26 mouse cellular contexts compared by ENCODE assay signal in the genomic region with DNA sequence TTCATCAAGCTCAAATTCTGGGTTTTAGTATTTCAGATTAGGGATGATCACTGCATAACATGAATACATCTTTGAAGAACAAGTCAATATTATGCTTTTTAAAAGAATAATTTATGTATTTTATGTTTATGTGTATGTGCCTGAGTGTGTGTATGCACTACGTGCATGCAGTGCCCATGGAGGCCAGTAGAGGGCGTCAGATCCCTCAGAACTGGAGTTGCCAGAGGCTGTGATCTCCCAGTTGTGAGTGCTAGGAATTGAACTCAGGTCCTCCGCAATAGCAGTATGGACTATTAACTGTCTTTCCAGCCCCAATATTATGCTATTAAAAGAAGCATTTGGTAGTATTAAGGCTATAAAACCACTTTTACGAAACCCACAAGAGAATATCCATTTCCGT. TPM values are rescaled to one million over a fixed set of nuclear protein-coding genes. Genes with fewer than 3 reads are reported as not detected.
DNase-seq lines count a peak whose midpoint lies in the region; ATAC-seq and TF ChIP-seq lines count a peak whose summit lies in the region.
"Had no signal": no experiment of that assay in that cellular context is flagged by ENCODE, and none has a peak within 500 bp of the region (broad histone marks: within the 10 kb centered on the region; RNA-seq: fewer than 3 reads in every experiment).

No protein-coding gene starts in this region.

- H3K4me3 ChIP-seq in liver, embryonic 14.5 days (ENCODE audit: insufficient read depth in 1 of 2, low read depth in 2 of 2, low read length in 2 of 2) = no peak overlapping the region
- no peak overlapping the region for H3K4me3 ChIP-seq in liver, embryonic 11.5 days (ENCODE audit: low read depth, low read length)
- H3K4me3 ChIP-seq in E14TG2a.4 (replicated peaks; ENCODE audit: low read length) = no peak overlapping the region
- no peak overlapping the region for H3K4me3 ChIP-seq in bone marrow, adult 2 months (replicated peaks; ENCODE audit: control insufficient read depth, low read depth, low read length)
- H3K4me3 ChIP-seq: embryonic facial prominence, embryonic 15.5 days; forebrain, embryonic 10.5 days; neural tube, embryonic 12.5 days had no signal

- peak; percentile 54 for TF ChIP-seq CTCF in liver, embryonic 14.5 days (IDR thresholded peaks at IDR 0.05; ENCODE audit: low read depth)
- TF ChIP-seq CTCF in E14TG2a.4 (conservative IDR thresholded peaks at IDR 0.05; ENCODE audit: low read length) = peak; percentile 87
- peak; percentile 28; the same call in 1 of the 2 replicates for TF ChIP-seq CTCF in bone marrow, adult 2 months (IDR thresholded peaks at IDR 0.05; ENCODE audit: control insufficient read depth, insufficient read depth, low read length)

- H3K4me2 ChIP-seq in liver, embryonic 14.5 days (ENCODE audit: low read depth) = no peak overlapping the region
- no peak overlapping the region for H3K4me2 ChIP-seq in liver, embryonic 11.5 days
- H3K4me2 ChIP-seq: embryonic facial prominence, embryonic 15.5 days; neural tube, embryonic 12.5 days had no signal

- no peak for ATAC-seq in liver, embryonic 14.5 days (ENCODE audit: insufficient read depth)
- ATAC-seq in liver, embryonic 11.5 days (replicated peaks; ENCODE audit: low FRiP score) = no peak
- ATAC-seq: activated CD4-positive, CD25-positive, alpha-beta regulatory T cell, adult 4 months; hindbrain, postnatal 0 days had no signal

- peaks cover 0 to 1% of the 10 kb centered on the region in 2 experiments; a peak in 2 of 4 replicates for H3K4me1 ChIP-seq in liver, embryonic 14.5 days (replicated peaks; ENCODE audit: control insufficient read depth in 2 of 2, insufficient read depth in 2 of 2, low read length in 1 of 2)
- H3K4me1 ChIP-seq in liver, embryonic 11.5 days (replicated peaks; ENCODE audit: control insufficient read depth, insufficient read depth, low read length) = 0 out of 2 replicates have a peak, but pooled peaks cover 1% of the 10 kb centered on the region
- peaks cover 21% of the 10 kb centered on the region for H3K4me1 ChIP-seq in E14TG2a.4 (replicated peaks; ENCODE audit: low read depth, low read length)
- H3K4me1 ChIP-seq in bone marrow, adult 2 months (ENCODE audit: control insufficient read depth, insufficient read depth, low read length) = no peaks in the 10 kb centered on the region
- H3K4me1 ChIP-seq: embryonic facial prominence, embryonic 15.5 days had no signal

- H3K9me3 ChIP-seq in liver, embryonic 14.5 days (ENCODE audit: control insufficient read depth, low read length) = no peaks in the 10 kb centered on the region
- H3K9me3 ChIP-seq in liver, embryonic 11.5 days (ENCODE audit: control insufficient read depth, low read length) = no peaks in the 10 kb centered on the region
- no peaks in the 10 kb centered on the region for H3K9me3 ChIP-seq in E14TG2a.4 (ENCODE audit: low read length)
- H3K9me3 ChIP-seq: embryonic facial prominence, embryonic 15.5 days; forebrain, embryonic 10.5 days; neural tube, embryonic 12.5 days had no signal

- DNase-seq in heart, adult 11 months = peak; percentile 64
- no peak for DNase-seq in heart, postnatal 10 days
- no peak for DNase-seq in liver, embryonic 14.5 days (ENCODE audit: low read depth in 3 of 3, low spot score in 3 of 3)
- no peak for DNase-seq in liver, embryonic 11.5 days (ENCODE audit: low spot score)
- DNase-seq in right cerebral cortex, postnatal 14 days = no peak
- DNase-seq in thymus, postnatal 36 days = no peak
- DNase-seq: adrenal gland, postnatal 14 days; cerebellum, adult 11-12 months; cerebellum, postnatal 36 days; gastrocnemius, postnatal 10 days; heart, adult 18-20 months; kidney, adult 2 months; kidney, postnatal 25 days; layer of hippocampus, adult 9-11 months; lung, postnatal 14 days had no signal

- no peak for TF ChIP-seq POLR2A in bone marrow, adult 2 months (IDR thresholded peaks at IDR 0.05; ENCODE audit: borderline replicate concordance, control insufficient read depth, low read depth, low read length)

- H3K36me3 ChIP-seq in liver, embryonic 14.5 days (replicated peaks; ENCODE audit: control insufficient read depth, insufficient read depth, low read depth) = no peaks in the 10 kb centered on the region
- H3K36me3 ChIP-seq in liver, embryonic 11.5 days (ENCODE audit: control insufficient read depth, insufficient read depth, low read length) = no peaks in the 10 kb centered on the region
- no peaks in the 10 kb centered on the region for H3K36me3 ChIP-seq in E14TG2a.4 (ENCODE audit: insufficient read depth, low read length)
- H3K36me3 ChIP-seq: embryonic facial prominence, embryonic 15.5 days; forebrain, embryonic 10.5 days; neural tube, embryonic 12.5 days had no signal

- no peaks in the 10 kb centered on the region for H3K27me3 ChIP-seq in liver, embryonic 14.5 days (ENCODE audit: control insufficient read depth, insufficient read depth, low read length)
- peaks cover 2% of the 10 kb centered on the region for H3K27me3 ChIP-seq in liver, embryonic 11.5 days (replicated peaks; ENCODE audit: control insufficient read depth, insufficient read depth, low read length)
- peaks cover 15% of the 10 kb centered on the region for H3K27me3 ChIP-seq in E14TG2a.4 (ENCODE audit: insufficient read depth, low read length)

- no peak overlapping the region for H3K9ac ChIP-seq in liver, embryonic 14.5 days (replicated peaks)
- H3K9ac ChIP-seq in liver, embryonic 11.5 days (ENCODE audit: low read depth, low read length) = no peak overlapping the region
- H3K9ac ChIP-seq: embryonic facial prominence, embryonic 15.5 days; neural tube, embryonic 12.5 days had no signal

- intact Hi-C loops in heart, postnatal 10 days (cut with DNase I) = no loop called here

- 75% methylated on average over 5 of the region's 5 CpGs for WGBS in liver, embryonic 14.5 days (ENCODE audit: insufficient replicate concordance)
- 83% methylated on average over 5 of the region's 5 CpGs for WGBS in liver, embryonic 11.5 days
- 85% methylated on average over 5 of the region's 5 CpGs for WGBS in bone marrow, adult 2 months

- TF ChIP-seq EP300 in liver, embryonic 14.5 days (IDR thresholded peaks at IDR 0.05; ENCODE audit: low read depth) = no peak

- no peak overlapping the region for H3K27ac ChIP-seq in liver, embryonic 14.5 days
- H3K27ac ChIP-seq in liver, embryonic 11.5 days (ENCODE audit: low read depth, low read length) = no peak overlapping the region
- H3K27ac ChIP-seq in bone marrow, adult 2 months (ENCODE audit: control insufficient read depth, insufficient read depth, low read depth, low read length, poor library complexity) = no peak overlapping the region
- H3K27ac ChIP-seq: embryonic facial prominence, embryonic 15.5 days; forebrain, embryonic 10.5 days; hindbrain, postnatal 0 days; neural tube, embryonic 12.5 days had no signal

RNA-seq across cellular contexts. Expression of a gene that starts 5.4 kb away (rescaled TPM):
- total RNA-seq in heart, postnatal 10 days (2021) = not detected
- 1.0 and 1.1 TPM in 2 replicates for polyA plus RNA-seq in liver, embryonic 14.5 days (2012; rRNA removed)
- 0.30 and 0.57 TPM in 2 replicates for polyA plus RNA-seq in liver, embryonic 14.5 days (2014; fragmentation: Nextera tagmentation; extraction: Ambion mirVana)
- polyA plus RNA-seq in liver, embryonic 11.5 days (2014; fragmentation: Nextera tagmentation; extraction: Ambion mirVana) = 0.49 and 0.53 TPM in 2 replicates
- not detected in 2 replicates for polyA plus RNA-seq in bone marrow, adult 2 months (2011; ENCODE audit: insufficient read depth, insufficient read length, low replicate concordance, missing spikeins)
- total RNA-seq: gastrocnemius, postnatal 10 days; heart, adult 18-20 months; hematopoietic stem cell, adult 5-6 weeks; hindbrain, postnatal 0 days; megakaryocyte-erythroid progenitor cell, adult 5-6 weeks had no signal
- polyA plus RNA-seq: activated CD4-positive, CD25-positive, alpha-beta regulatory T cell, adult 4 months; embryonic facial prominence, embryonic 15.5 days; forebrain, embryonic 10.5 days; heart, embryonic 14.5 days; hindbrain, postnatal 0 days; kidney, adult 2 months; limb, embryonic 11.5 days; neural tube, embryonic 12.5 days had no signal

RNA-seq across cellular contexts. Expression of a gene that starts 20.6 kb away (rescaled TPM):
- total RNA-seq in heart, postnatal 10 days (2021) = not detected
- 0.09 TPM in 1 of 2 replicates, not detected in the other for polyA plus RNA-seq in liver, embryonic 14.5 days (2012; rRNA removed)
- polyA plus RNA-seq in liver, embryonic 14.5 days (2014; fragmentation: Nextera tagmentation; extraction: Ambion mirVana) = not detected in 2 replicates
- polyA plus RNA-seq in liver, embryonic 11.5 days (2014; fragmentation: Nextera tagmentation; extraction: Ambion mirVana) = 0.14 TPM in 1 of 2 replicates, not detected in the other
- polyA plus RNA-seq in bone marrow, adult 2 months (2011; ENCODE audit: insufficient read depth, insufficient read length, low replicate concordance, missing spikeins) = not detected in 2 replicates
- total RNA-seq: adrenal gland, postnatal 14 days; gastrocnemius, postnatal 10 days; heart, adult 18-20 months; hindbrain, postnatal 0 days; megakaryocyte-erythroid progenitor cell, adult 5-6 weeks had no signal
- polyA plus RNA-seq: activated CD4-positive, CD25-positive, alpha-beta regulatory T cell, adult 4 months; embryonic facial prominence, embryonic 15.5 days; forebrain, embryonic 10.5 days; heart, embryonic 14.5 days; hindbrain, postnatal 0 days; kidney, adult 2 months; limb, embryonic 11.5 days; neural tube, embryonic 12.5 days had no signal

RNA-seq across cellular contexts. Expression of a gene that starts 57.9 kb away (rescaled TPM):
- not detected for total RNA-seq in heart, postnatal 10 days (2021)
- 0.02 and 0.03 TPM in 2 replicates for polyA plus RNA-seq in liver, embryonic 14.5 days (2012; rRNA removed)
- polyA plus RNA-seq in liver, embryonic 14.5 days (2014; fragmentation: Nextera tagmentation; extraction: Ambion mirVana) = not detected in 2 replicates
- 0.47 and 0.94 TPM in 2 replicates for polyA plus RNA-seq in liver, embryonic 11.5 days (2014; fragmentation: Nextera tagmentation; extraction: Ambion mirVana)
- polyA plus RNA-seq in bone marrow, adult 2 months (2011; ENCODE audit: insufficient read depth, insufficient read length, low replicate concordance, missing spikeins) = not detected in 2 replicates
- total RNA-seq: adrenal gland, postnatal 14 days; gastrocnemius, postnatal 10 days; heart, adult 18-20 months; hematopoietic stem cell, adult 5-6 weeks; hindbrain, postnatal 0 days; megakaryocyte-erythroid progenitor cell, adult 5-6 weeks had no signal
- polyA plus RNA-seq: activated CD4-positive, CD25-positive, alpha-beta regulatory T cell, adult 4 months; embryonic facial prominence, embryonic 15.5 days; forebrain, embryonic 10.5 days; heart, embryonic 14.5 days; hindbrain, postnatal 0 days; kidney, adult 2 months; limb, embryonic 11.5 days; neural tube, embryonic 12.5 days had no signal

Comparison
In these comparisons a context has a peak if more than half of its experiments do, and no peak if none do; other contexts are left out.
1. CTCF ChIP-seq: peak in every context shown above with its lines; median percentile 87 in E14TG2a.4; 54 in liver, embryonic 14.5 days; 28 in bone marrow, adult 2 months.